Mouse (Mus musculus): ENCODE results near the gene Evl. TPM values are rescaled to one million over a fixed set of nuclear protein-coding genes. Genes with fewer than 3 reads are reported as not detected.

The Evl gene
- polyA plus RNA-seq, 1 experiment from 2014 or later: 41.6 TPM

GRCm38 (mm10) chr12:108536461-108536860 lies 18.1 kb upstream of the Evl start:
- Histone ChIP-seq H3K27ac (ENCODE audit: low read length) (no peak overlapping the region), H3K27me3 (ENCODE audit: control insufficient read depth, insufficient read depth, low read depth, low read length) (no peaks in the 10 kb centered on the region), H3K9ac (ENCODE audit: low read length) (no peak overlapping the region), H3K4me3 (ENCODE audit: low read length) (no peak overlapping the region), H3K9me3 (ENCODE audit: control insufficient read depth, low read length) (no peaks in the 10 kb centered on the region), H3K4me2 (ENCODE audit: low read depth, low read length) (no peak overlapping the region), H3K4me1 (replicated peaks; ENCODE audit: control insufficient read depth, insufficient read depth, low read length) (no peaks in the 10 kb centered on the region), H3K36me3 (ENCODE audit: control insufficient read depth, insufficient read depth, low read length) (peaks cover 15% of the 10 kb centered on the region)
- 67% methylated on average over 10 of the region's 10 CpGs for WGBS
- ATAC-seq (ENCODE audit: low read depth): no peak

DNA sequence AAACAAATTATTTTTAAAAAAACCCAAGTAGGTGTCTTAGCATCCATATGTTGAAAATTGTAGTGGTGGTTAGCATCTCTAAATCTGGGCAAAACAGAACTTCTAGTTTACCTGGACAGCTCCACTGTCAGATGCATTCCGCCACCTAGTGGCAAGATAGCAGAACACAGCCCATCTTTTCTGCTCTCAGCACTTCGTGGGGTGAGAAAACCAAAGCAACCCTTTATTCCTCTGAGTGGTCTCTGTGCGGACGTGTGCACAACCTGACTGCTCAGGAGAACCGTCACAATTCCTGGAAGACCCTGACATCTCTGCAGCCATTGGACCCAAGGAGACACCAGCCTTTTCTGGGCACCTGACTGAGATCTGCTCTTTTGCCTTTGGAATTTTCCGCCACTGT lies 13.4 kb upstream of the Evl start:
- Histone ChIP-seq H3K27ac (ENCODE audit: low read length) (no peak overlapping the region), H3K4me2 (ENCODE audit: low read depth, low read length) (no peak overlapping the region), H3K4me1 (replicated peaks; ENCODE audit: control insufficient read depth, insufficient read depth, low read length) (peaks cover 2% of the 10 kb centered on the region), H3K4me3 (ENCODE audit: low read length) (no peak overlapping the region), H3K36me3 (ENCODE audit: control insufficient read depth, insufficient read depth, low read length) (no peaks in the 10 kb centered on the region; the same call in 1 of the 2 replicates), H3K9ac (ENCODE audit: low read length) (no peak overlapping the region), H3K9me3 (ENCODE audit: control insufficient read depth, low read length) (no peaks in the 10 kb centered on the region), H3K27me3 (ENCODE audit: control insufficient read depth, insufficient read depth, low read depth, low read length) (no peaks in the 10 kb centered on the region)
- WGBS: 29% methylated on average over 6 of the region's 6 CpGs
- ATAC-seq (ENCODE audit: low read depth): no peak

GRCm38 (mm10) chr12:108546508-108547153 lies 7.9 kb upstream of the Evl start:
- WGBS: 7% methylated on average over 10 of the region's 10 CpGs
- peak overlapping the region; percentile 81 for H3K27ac ChIP-seq (ENCODE audit: low read length)
- no peaks in the 10 kb centered on the region; the same call in 1 of the 2 replicates for H3K9me3 ChIP-seq (ENCODE audit: control insufficient read depth, low read length)
- no peak overlapping the region for H3K9ac ChIP-seq (ENCODE audit: low read length)
- no peaks in the 10 kb centered on the region for H3K36me3 ChIP-seq (ENCODE audit: control insufficient read depth, insufficient read depth, low read length)
- no peaks in the 10 kb centered on the region for H3K27me3 ChIP-seq (ENCODE audit: control insufficient read depth, insufficient read depth, low read depth, low read length)
- ATAC-seq (ENCODE audit: low read depth): peak; percentile 87
- no peak overlapping the region for H3K4me3 ChIP-seq (ENCODE audit: low read length)
- H3K4me2 ChIP-seq (ENCODE audit: low read depth, low read length): peak overlapping the region; percentile 24
- peaks cover 12% of the 10 kb centered on the region for H3K4me1 ChIP-seq (replicated peaks; ENCODE audit: control insufficient read depth, insufficient read depth, low read length)

- H3K27ac ChIP-seq (ENCODE audit: low read length): peak overlapping the region; percentile 81
- no peak; the same call in 1 of the 2 replicates for ATAC-seq (ENCODE audit: low read depth)
- no peaks in the 10 kb centered on the region for H3K36me3 ChIP-seq (ENCODE audit: control insufficient read depth, insufficient read depth, low read length)
- no peaks in the 10 kb centered on the region; the same call in 1 of the 2 replicates for H3K9me3 ChIP-seq (ENCODE audit: control insufficient read depth, low read length)
- peaks cover 12% of the 10 kb centered on the region for H3K4me1 ChIP-seq (replicated peaks; ENCODE audit: control insufficient read depth, insufficient read depth, low read length)
- no peak overlapping the region for H3K4me3 ChIP-seq (ENCODE audit: low read length)
- H3K9ac ChIP-seq (ENCODE audit: low read length): no peak overlapping the region
- WGBS: 54% methylated on average over 15 of the region's 15 CpGs
- peak overlapping the region; percentile 24 for H3K4me2 ChIP-seq (ENCODE audit: low read depth, low read length)
- no peaks in the 10 kb centered on the region for H3K27me3 ChIP-seq (ENCODE audit: control insufficient read depth, insufficient read depth, low read depth, low read length)
Measured at GRCm38 (mm10) chr12:108547251-108547875, 7.2 kb upstream of the Evl start.

DNA sequence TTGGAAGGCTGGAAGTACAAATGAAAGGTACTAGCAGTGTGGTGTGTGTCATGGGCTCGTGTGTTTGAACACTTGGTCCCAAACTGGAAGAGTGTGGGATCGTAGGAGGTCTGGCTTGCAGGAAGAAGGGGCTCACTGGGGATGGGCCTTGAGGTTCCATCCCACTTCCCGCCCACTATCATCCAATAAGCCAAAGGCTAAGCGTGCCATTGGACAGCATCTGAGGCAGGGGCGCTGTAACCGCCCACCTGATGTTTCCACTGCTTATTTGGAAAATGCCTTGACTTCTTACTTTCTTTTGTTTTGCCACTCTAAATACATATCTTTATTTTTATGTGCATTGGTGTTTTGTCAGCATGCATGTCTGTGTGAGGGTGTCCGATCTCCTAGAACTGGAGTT lies 2.8 kb upstream of the Evl start:
- Histone ChIP-seq H3K27ac (ENCODE audit: low read length) (no peak overlapping the region), H3K27me3 (ENCODE audit: control insufficient read depth, insufficient read depth, low read depth, low read length) (no peaks in the 10 kb centered on the region), H3K4me2 (ENCODE audit: low read depth, low read length) (no peak overlapping the region), H3K9ac (ENCODE audit: low read length) (no peak overlapping the region), H3K9me3 (ENCODE audit: control insufficient read depth, low read length) (no peaks in the 10 kb centered on the region; the same call in 1 of the 2 replicates), H3K36me3 (ENCODE audit: control insufficient read depth, insufficient read depth, low read length) (no peaks in the 10 kb centered on the region), H3K4me1 (replicated peaks; ENCODE audit: control insufficient read depth, insufficient read depth, low read length) (peaks cover 18% of the 10 kb centered on the region), H3K4me3 (ENCODE audit: low read length) (no peak overlapping the region)
- ATAC-seq (ENCODE audit: low read depth): no peak
- 78% methylated on average over 7 of the region's 7 CpGs for WGBS

- 34% methylated on average over 6 of the region's 6 CpGs for whole genome bisulfite sequencing
- Histone ChIP-seq H3K9me3 (ENCODE audit: control insufficient read depth, low read length) (no peaks in the 10 kb centered on the region), H3K27ac (ENCODE audit: low read length) (no peak overlapping the region)
Measured at GRCm38 (mm10) chr12:108553079-108553478, 1.4 kb upstream of the Evl start.

GRCm38 (mm10) chr12:108554861-108555556 lies 489 bp downstream of the Evl start:
- peak overlapping the region; percentile 95 for H3K4me3 ChIP-seq (ENCODE audit: low read length)
- H3K4me2 ChIP-seq (ENCODE audit: low read depth, low read length): peak overlapping the region; percentile 71
- H3K36me3 ChIP-seq (ENCODE audit: control insufficient read depth, insufficient read depth, low read length): no peaks in the 10 kb centered on the region
- H3K9ac ChIP-seq (ENCODE audit: low read length): peak overlapping the region; percentile 94
- no peaks in the 10 kb centered on the region for H3K27me3 ChIP-seq (ENCODE audit: control insufficient read depth, insufficient read depth, low read depth, low read length)
- no peaks in the 10 kb centered on the region for H3K9me3 ChIP-seq (ENCODE audit: control insufficient read depth, low read length)
- 1% methylated on average over 37 of the region's 100 CpGs for WGBS
- ATAC-seq (ENCODE audit: low read depth): peak; percentile 81
- H3K27ac ChIP-seq (ENCODE audit: low read length): peak overlapping the region; percentile 77
- H3K4me1 ChIP-seq (replicated peaks; ENCODE audit: control insufficient read depth, insufficient read depth, low read length): peaks cover 35% of the 10 kb centered on the region

More at GRCm38 (mm10) chr12:108553079-108553478, 1.4 kb upstream of the Evl start:
- ATAC-seq (ENCODE audit: low read depth): no peak
- H3K27me3 ChIP-seq (ENCODE audit: control insufficient read depth, insufficient read depth, low read depth, low read length): no peaks in the 10 kb centered on the region
- H3K4me3 ChIP-seq (ENCODE audit: low read length): no peak overlapping the region
- no peaks in the 10 kb centered on the region for H3K36me3 ChIP-seq (ENCODE audit: control insufficient read depth, insufficient read depth, low read length)
- no peak overlapping the region for H3K4me2 ChIP-seq (ENCODE audit: low read depth, low read length)
- no peak overlapping the region for H3K9ac ChIP-seq (ENCODE audit: low read length)
- peaks cover 25% of the 10 kb centered on the region for H3K4me1 ChIP-seq (replicated peaks; ENCODE audit: control insufficient read depth, insufficient read depth, low read length)

GRCm38 (mm10) chr12:108558194-108558593 lies 3.7 kb downstream of the Evl start:
- H3K9ac ChIP-seq (ENCODE audit: low read length): no peak overlapping the region
- no peaks in the 10 kb centered on the region for H3K27me3 ChIP-seq (ENCODE audit: control insufficient read depth, insufficient read depth, low read depth, low read length)
- peaks cover 30% of the 10 kb centered on the region for H3K4me1 ChIP-seq (replicated peaks; ENCODE audit: control insufficient read depth, insufficient read depth, low read length)
- no peak overlapping the region for H3K4me3 ChIP-seq (ENCODE audit: low read length)
- no peak for ATAC-seq (ENCODE audit: low read depth)
- H3K36me3 ChIP-seq (ENCODE audit: control insufficient read depth, insufficient read depth, low read length): 0 out of 2 replicates have a peak, but pooled peaks cover 2% of the 10 kb centered on the region
- H3K27ac ChIP-seq (ENCODE audit: low read length): no peak overlapping the region
- no peaks in the 10 kb centered on the region for H3K9me3 ChIP-seq (ENCODE audit: control insufficient read depth, low read length)
- no peak overlapping the region for H3K4me2 ChIP-seq (ENCODE audit: low read depth, low read length)

GRCm38 (mm10) chr12:108563238-108563637 lies 8.7 kb downstream of the Evl start:
- H3K4me2 ChIP-seq (ENCODE audit: low read depth, low read length): no peak overlapping the region
- no peak overlapping the region for H3K4me3 ChIP-seq (ENCODE audit: low read length)
- H3K4me1 ChIP-seq (replicated peaks; ENCODE audit: control insufficient read depth, insufficient read depth, low read length): peaks cover 12% of the 10 kb centered on the region
- no peaks in the 10 kb centered on the region for H3K27me3 ChIP-seq (ENCODE audit: control insufficient read depth, insufficient read depth, low read depth, low read length)
- H3K9ac ChIP-seq (ENCODE audit: low read length): no peak overlapping the region
- WGBS: 87% methylated on average over 3 of the region's 3 CpGs
- no peak for ATAC-seq (ENCODE audit: low read depth)
- no peak overlapping the region for H3K27ac ChIP-seq (ENCODE audit: low read length)
- no peaks in the 10 kb centered on the region for H3K9me3 ChIP-seq (ENCODE audit: control insufficient read depth, low read length)
- H3K36me3 ChIP-seq (ENCODE audit: control insufficient read depth, insufficient read depth, low read length): 0 out of 2 replicates have a peak, but pooled peaks cover 2% of the 10 kb centered on the region
